Mouse (Mus musculus): Measurements from ENCODE around the gene Vmn1r36. TPM values are rescaled to one million over a fixed set of nuclear protein-coding genes. Genes with fewer than 3 reads are reported as not detected.
"Not testable (repeated sequence)": the region's sequence is repeated elsewhere in the genome, so short reads cannot be mapped to it uniquely, and the experiment has no call there.

Vmn1r36 gene
- not detected for total RNA-seq (2021)

DNA sequence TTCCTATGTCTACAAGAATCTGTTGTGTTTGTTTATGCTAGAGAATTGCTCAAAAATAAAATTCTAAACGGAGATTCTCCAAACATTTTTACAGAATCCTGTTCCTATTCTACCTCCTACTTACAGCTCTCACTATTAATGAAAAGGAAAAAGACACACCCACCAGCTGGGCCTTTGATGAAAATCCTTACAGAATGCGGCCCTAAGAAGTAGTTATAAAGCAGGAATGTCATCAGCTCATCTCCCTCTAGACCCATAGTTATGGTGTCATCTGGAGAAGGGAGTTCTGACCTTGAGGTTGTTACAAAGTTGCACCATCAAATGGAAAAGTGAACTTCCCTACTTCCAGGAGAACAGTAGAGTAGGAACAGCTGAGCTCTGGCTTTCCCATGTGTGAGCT is at the start of gene Vmn1r36:
TSS of gene Vmn1r36 (minus strand) at position 101 of the 400 bp plus-strand sequence.
- intact Hi-C loops (cut with DNase I); DNase-seq (ENCODE audit: low spot score in 2 of 2): not testable (repeated sequence)

- intact Hi-C loops (cut with DNase I); DNase-seq (ENCODE audit: low spot score in 2 of 2): not testable (repeated sequence)
Measured at GRCm38 (mm10) chr6:66729082-66729481, 10.1 kb upstream of the Vmn1r36 start, which contains the start of gene Vmn1r37. Vmn1r37 (plus strand) TSS chr6:66729382.

GRCm38 (mm10) chr6:66713854-66714253 is 5.1 kb downstream of the Vmn1r36 start:
- no peak for DNase-seq (ENCODE audit: low spot score in 2 of 2)
- intact Hi-C loops (cut with DNase I) = no loop called here

- intact Hi-C loops (cut with DNase I) = no loop called here
Measured at GRCm38 (mm10) chr6:66708901-66709300, 10.1 kb downstream of the Vmn1r36 start.

DNA sequence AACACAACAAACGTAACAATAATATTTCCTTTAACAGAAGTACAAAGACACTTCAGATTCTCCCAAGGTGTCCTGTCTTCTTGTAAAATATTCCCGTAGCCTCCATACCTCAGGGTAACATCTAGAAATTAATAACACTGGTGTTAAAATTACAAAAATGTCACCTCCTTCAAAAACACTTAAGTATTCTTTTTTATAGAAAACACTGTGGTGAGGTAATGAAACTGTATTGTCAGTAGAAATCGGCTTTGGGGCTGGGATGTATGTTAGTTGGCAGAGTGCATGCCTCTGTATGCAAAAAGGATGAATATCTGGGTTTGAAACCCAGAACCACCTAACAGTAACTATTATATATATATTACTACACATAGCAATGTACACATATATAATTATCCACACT is 33.2 kb downstream of the Vmn1r36 start, which contains the start of gene Vmn1r35:
TSS of gene Vmn1r35 (minus strand) at position 101 of the 400 bp plus-strand sequence.
- intact Hi-C loops (cut with DNase I) = no loop called here
- DNase-seq (ENCODE audit: low spot score in 2 of 2) = no peak

More at GRCm38 (mm10) chr6:66708901-66709300, 10.1 kb downstream of the Vmn1r36 start:
- DNase-seq (ENCODE audit: low spot score in 2 of 2) = no peak

Other genes with a start within 250 kb of the Vmn1r36 start
- gene Mad2l1, start 183.8 kb downstream of the Vmn1r36 start, total RNA-seq (2021) = 1 to 10 TPM; 8.0 to 8.7 TPM
- gene Vmn1r32, start 159.1 kb downstream of the Vmn1r36 start, total RNA-seq (2021) = not detected
- gene Vmn1r33, start 100.9 kb downstream of the Vmn1r36 start, total RNA-seq (2021) = not detected
- not detected for gene Vmn1r34, start 75.3 kb downstream of the Vmn1r36 start, total RNA-seq (2021)
- gene Vmn1r35, start 33.3 kb downstream of the Vmn1r36 start, total RNA-seq (2021) = not detected
- gene Vmn1r37, start 10.2 kb upstream of the Vmn1r36 start, total RNA-seq (2021) = not detected
- not detected for gene Vmn1r38, start 63.5 kb upstream of the Vmn1r36 start, total RNA-seq (2021)
- gene Vmn1r39, start 91.4 kb upstream of the Vmn1r36 start, total RNA-seq (2021) = not detected
- gene Gng12, start 177.2 kb upstream of the Vmn1r36 start, total RNA-seq (2021) = 10 to 100 TPM; 55.8 to 69.6 TPM